Mouse (Mus musculus) cerebellum, adult 8-10 months (tissue): ENCODE results near the gene Hsf2bp.
"Not testable (repeated sequence)": the region's sequence is repeated elsewhere in the genome, so short reads cannot be mapped to it uniquely, and the experiment has no call there.

Experiments used
- DNase-seq: peaks from one replicate; pipeline ENCODE4 v3.0.0; 2022

The Hsf2bp gene

GRCm38 (mm10) chr17:32035609-32036508 lies at the start of gene Hsf2bp, which contains the start of gene Rrp1b:
Gene Hsf2bp, minus strand, starts transcription at chr17:32036349.
Gene Rrp1b, plus strand, starts transcription at chr17:32036100.
- DNase-seq, result peak; percentile 67

- no peak for DNase-seq
Observed at GRCm38 (mm10) chr17:32083351-32083750, 47.2 kb upstream of the Hsf2bp start.

- no peak for DNase-seq
Observed at GRCm38 (mm10) chr17:32075164-32075563, 39.0 kb upstream of the Hsf2bp start.

- DNase-seq, result no peak
Observed at GRCm38 (mm10) chr17:32074658-32075057, 38.5 kb upstream of the Hsf2bp start.

GRCm38 (mm10) chr17:32073359-32073758 lies 37.2 kb upstream of the Hsf2bp start:
- peak; percentile 76 for DNase-seq

- DNase-seq, result no peak
Observed at GRCm38 (mm10) chr17:32068810-32069209, 32.7 kb upstream of the Hsf2bp start.

GRCm38 (mm10) chr17:32068381-32068780 lies 32.2 kb upstream of the Hsf2bp start:
- no peak for DNase-seq

- DNase-seq, result no peak
Observed at GRCm38 (mm10) chr17:32067541-32067940, 31.4 kb upstream of the Hsf2bp start.

- not testable (repeated sequence) for DNase-seq
Observed at GRCm38 (mm10) chr17:32064762-32065161, 28.6 kb upstream of the Hsf2bp start.

- DNase-seq, result no peak
Observed at GRCm38 (mm10) chr17:32063654-32064053, 27.5 kb upstream of the Hsf2bp start.

- DNase-seq, result no peak
Observed at GRCm38 (mm10) chr17:32061219-32061618, 25.1 kb upstream of the Hsf2bp start.

- DNase-seq, result no peak
Observed at GRCm38 (mm10) chr17:32059084-32059483, 22.9 kb upstream of the Hsf2bp start.

GRCm38 (mm10) chr17:32057843-32058242 lies 21.7 kb upstream of the Hsf2bp start:
- DNase-seq, result no peak

GRCm38 (mm10) chr17:32053677-32054076 lies 17.5 kb upstream of the Hsf2bp start:
- DNase-seq, result no peak

- no peak for DNase-seq
Observed at GRCm38 (mm10) chr17:32052237-32053080, 16.3 kb upstream of the Hsf2bp start.

- DNase-seq, result no peak
Observed at GRCm38 (mm10) chr17:32050609-32051008, 14.5 kb upstream of the Hsf2bp start.

- DNase-seq, result no peak
Observed at GRCm38 (mm10) chr17:32049914-32050313, 13.8 kb upstream of the Hsf2bp start.

- no peak for DNase-seq
Observed at GRCm38 (mm10) chr17:32048351-32048750, 12.2 kb upstream of the Hsf2bp start.

GRCm38 (mm10) chr17:32046541-32046940 lies 10.4 kb upstream of the Hsf2bp start:
- DNase-seq, result no peak

- DNase-seq, result no peak
Observed at GRCm38 (mm10) chr17:32040263-32040662, 4.1 kb upstream of the Hsf2bp start.

GRCm38 (mm10) chr17:32036509-32037438 lies 625 bp upstream of the Hsf2bp start:
- DNase-seq, result no peak

- DNase-seq, result no peak
Observed at GRCm38 (mm10) chr17:32034322-32034721, 1.8 kb downstream of the Hsf2bp start.
